Mouse (Mus musculus) kidney, adult 2 months (tissue): Measurements from ENCODE around the gene Rassf1. TPM values are rescaled to one million over a fixed set of nuclear protein-coding genes. Genes with fewer than 3 reads are reported as not detected.

Source experiments
- DNase-seq: peaks from one replicate; pipeline ENCODE4 v3.0.0; 2021
- H3K27ac ChIP-seq: fragments of 200-500 bp; 2 replicates; pipeline ENCODE4 v1.5.1; 2012; ENCODE audit warnings: low read depth, low read length, control low read depth, inconsistent platforms; ENCODE audit not compliant: insufficient read depth
- H3K27me3 ChIP-seq: fragments of 200-500 bp; replicated peaks from 2 replicates; pipeline ENCODE4 v1.6.1; 2012; ENCODE audit warnings: mild to moderate bottlenecking, moderate library complexity, low read length, inconsistent platforms; ENCODE audit not compliant: control insufficient read depth, insufficient read depth
- H3K36me3 ChIP-seq: fragments of 200-500 bp; 2 replicates; pipeline ENCODE4 v1.6.1; 2012; ENCODE audit warnings: mild to moderate bottlenecking, moderate library complexity, low read length, inconsistent platforms; ENCODE audit not compliant: control insufficient read depth, insufficient read depth
- H3K4me1 ChIP-seq: fragments of 200-500 bp; 2 replicates; pipeline ENCODE4 v1.6.1; 2011; ENCODE audit warnings: low read length; ENCODE audit not compliant: control insufficient read depth, insufficient read depth
- H3K4me3 ChIP-seq: fragments of 200-500 bp; 2 replicates; pipeline ENCODE4 v1.5.1; 2011; ENCODE audit warnings: mild to moderate bottlenecking, low read depth, low read length, control low read depth; ENCODE audit not compliant: insufficient read depth
- CTCF ChIP-seq: fragments of 200-500 bp; conservative IDR thresholded peaks from 2 replicates; pipeline ENCODE4 v1.5.1; 2011; ENCODE audit warnings: low read depth, mild to moderate bottlenecking, control low read depth, low read length, moderate library complexity, mixed read lengths; ENCODE audit not compliant: insufficient read depth, insufficient read length
- POLR2A ChIP-seq: fragments of 200-500 bp; IDR thresholded peaks from one replicate; pipeline ENCODE4 v1.6.1; 2011; ENCODE audit warnings: low read depth, low read length, control low read depth
- WGBS: fragments of 180-500 bp; shearing (Covaris S2); methylation state at CpG from one replicate; pipeline ENCODE4 v1.1.7; 2018; 5-methylcytosine and 5-hydroxymethylcytosine counted together
- polyA plus RNA-seq: library from polyadenylated mRNA; depleted of rRNA; stranded (reverse); fragments of >200 nt; gene quantifications from 2 replicates; pipeline ENCODE4 v1.2.3, GENCODE M21; 2012

Gene Rassf1
- polyA plus RNA-seq, 1 experiment: 23.0 TPM

GRCm38 (mm10) chr9:107541005-107541404 is 10.3 kb upstream of the Rassf1 start:
- 20% methylated on average over 10 of the region's 10 CpGs for WGBS
- Histone ChIP-seq H3K4me3 (peak overlapping the region; percentile 71; the same call in 1 of the 2 replicates), H3K27ac (no peak overlapping the region), H3K4me1 (peaks cover 12% of the 10 kb centered on the region; the same call in 1 of the 2 replicates), H3K36me3 (0 out of 2 replicates have a peak, but pooled peaks cover 2% of the 10 kb centered on the region), H3K27me3 (no peaks in the 10 kb centered on the region)
- DNase-seq: no peak
- no peak for TF ChIP-seq POLR2A
- TF ChIP-seq CTCF: no peak

GRCm38 (mm10) chr9:107541474-107542351 is 9.6 kb upstream of the Rassf1 start, which contains the start of the genes Cyb561d2 and Nprl2:
Gene Cyb561d2, minus strand, starts transcription at chr9:107542193.
Gene Nprl2, plus strand, starts transcription at chr9:107542226.
- Histone ChIP-seq H3K27me3 (no peaks in the 10 kb centered on the region), H3K36me3 (0 out of 2 replicates have a peak, but pooled peaks cover 2% of the 10 kb centered on the region), H3K27ac (peak within 1 kb of the TSS; percentile 85), H3K4me1 (peaks cover 5% of the 10 kb centered on the region; the same call in 1 of the 2 replicates), H3K4me3 (peak within 1 kb of the TSS; percentile 71)
- TF ChIP-seq CTCF: no peak
- no peak for TF ChIP-seq POLR2A
- DNase-seq: peak; percentile 97
- under 1% methylated on average over 46 of the region's 46 CpGs for WGBS

- peaks cover 7% of the 10 kb centered on the region; the same call in 1 of the 2 replicates for H3K4me1 ChIP-seq
- no peak for DNase-seq
- 0% methylated on average over 11 of the region's 11 CpGs for WGBS
- TF ChIP-seq CTCF (no peak), POLR2A (no peak)
- 0 out of 2 replicates have a peak, but pooled peaks cover 2% of the 10 kb centered on the region for H3K36me3 ChIP-seq
- H3K27ac ChIP-seq: peak overlapping the region; percentile 61
- H3K4me3 ChIP-seq: peak overlapping the region; percentile 71
- no peaks in the 10 kb centered on the region for H3K27me3 ChIP-seq
These were observed 9.0 kb upstream of the Rassf1 start for GRCm38 (mm10) chr9:107542352-107542686.

- Histone ChIP-seq H3K36me3 (0 out of 2 replicates have a peak, but pooled peaks cover 2% of the 10 kb centered on the region), H3K27me3 (no peaks in the 10 kb centered on the region), H3K4me1 (peaks cover 10% of the 10 kb centered on the region; the same call in 1 of the 2 replicates), H3K27ac (no peak overlapping the region), H3K4me3 (peak overlapping the region; percentile 71)
- 23% methylated on average over 8 of the region's 8 CpGs for WGBS
- TF ChIP-seq CTCF: no peak
- TF ChIP-seq POLR2A: no peak
- no peak for DNase-seq
These were observed 8.6 kb upstream of the Rassf1 start for GRCm38 (mm10) chr9:107542721-107543120.

- no peak for DNase-seq
- Histone ChIP-seq H3K4me1 (peaks cover 15% of the 10 kb centered on the region; the same call in 1 of the 2 replicates), H3K36me3 (no peaks in the 10 kb centered on the region), H3K27ac (no peak overlapping the region), H3K4me3 (no peak overlapping the region), H3K27me3 (no peaks in the 10 kb centered on the region)
- 87% methylated on average over 11 of the region's 11 CpGs for WGBS
- TF ChIP-seq CTCF (no peak), POLR2A (no peak)
These were observed 8.1 kb upstream of the Rassf1 start for GRCm38 (mm10) chr9:107543299-107543698.

GRCm38 (mm10) chr9:107544196-107544700 is 7.1 kb upstream of the Rassf1 start:
- H3K36me3 ChIP-seq: no peaks in the 10 kb centered on the region
- no peaks in the 10 kb centered on the region for H3K27me3 ChIP-seq
- no peak for TF ChIP-seq POLR2A
- TF ChIP-seq CTCF: no peak
- no peak overlapping the region for H3K4me3 ChIP-seq
- H3K27ac ChIP-seq: no peak overlapping the region
- DNase-seq: no peak
- 96% methylated on average over 17 of the region's 17 CpGs for WGBS
- H3K4me1 ChIP-seq: peaks cover 16% of the 10 kb centered on the region; the same call in 1 of the 2 replicates

- Histone ChIP-seq H3K36me3 (no peaks in the 10 kb centered on the region), H3K27ac (no peak overlapping the region), H3K27me3 (no peaks in the 10 kb centered on the region), H3K4me3 (no peak overlapping the region), H3K4me1 (peaks cover 16% of the 10 kb centered on the region; the same call in 1 of the 2 replicates)
- TF ChIP-seq POLR2A (no peak), CTCF (no peak)
- no peak for DNase-seq
- 87% methylated on average over 12 of the region's 12 CpGs for WGBS
These were observed 6.6 kb upstream of the Rassf1 start for GRCm38 (mm10) chr9:107544729-107545128.
